ENCODE assay signal across 30 mouse cellular contexts in genomic region chr8:76211891-76212290, GRCm38 (mm10).
"Had no signal": no experiment of that assay in that cellular context is flagged by ENCODE, and none has a peak within 500 bp of the region (broad histone marks: within the 10 kb centered on the region; RNA-seq: fewer than 3 reads in every experiment).

No protein-coding gene starts in this region.

- H3K9ac ChIP-seq: limb, embryonic 12.5 days; limb, embryonic 13.5 days; limb, embryonic 15.5 days; liver, embryonic 13.5 days; liver, embryonic 14.5 days; liver, embryonic 15.5 days; liver, postnatal 0 days; lung, embryonic 14.5 days; lung, embryonic 15.5 days; midbrain, embryonic 12.5 days; midbrain, embryonic 13.5 days; midbrain, embryonic 15.5 days; neural tube, embryonic 12.5 days had no signal

- DNase-seq: left cerebral cortex, postnatal 4 days; liver; liver, embryonic 13.5 days; liver, postnatal 0 days; lung, adult 18-20 months; lung, adult 2 months; lung, embryonic 14.5 days; lung, postnatal 10 days; lung, postnatal 14 days; lung, postnatal 36 days; lung, postnatal 4 days; midbrain, embryonic 14.5 days had no signal

- H3K4me1 ChIP-seq: limb, embryonic 10.5 days; limb, embryonic 12.5 days; limb, embryonic 13.5 days; limb, embryonic 15.5 days; liver, embryonic 13.5 days; liver, embryonic 15.5 days; lung, embryonic 15.5 days; megakaryocyte, embryonic 14.5 days; midbrain, embryonic 12.5 days; midbrain, embryonic 13.5 days; midbrain, embryonic 15.5 days; neural tube, embryonic 12.5 days had no signal

- ATAC-seq: liver, postnatal 0 days; lung, postnatal 0 days; midbrain, embryonic 13.5 days; midbrain, embryonic 15.5 days; midbrain, embryonic 16.5 days had no signal

- H3K4me3 ChIP-seq: left cerebral cortex, adult 2 months; limb, embryonic 10.5 days; limb, embryonic 12.5 days; limb, embryonic 13.5 days; limb, embryonic 15.5 days; liver, embryonic 13.5 days; liver, embryonic 15.5 days; lung, embryonic 15.5 days; megakaryocyte, embryonic 14.5 days; midbrain, embryonic 12.5 days; midbrain, embryonic 13.5 days; midbrain, embryonic 15.5 days; myocyte; neural tube, embryonic 12.5 days had no signal

- H3K36me3 ChIP-seq: limb, embryonic 10.5 days; limb, embryonic 12.5 days; limb, embryonic 13.5 days; limb, embryonic 15.5 days; liver, embryonic 13.5 days; liver, embryonic 15.5 days; lung, embryonic 15.5 days; midbrain, embryonic 12.5 days; midbrain, embryonic 13.5 days; midbrain, embryonic 15.5 days; neural tube, embryonic 12.5 days had no signal

- H3K4me2 ChIP-seq: limb, embryonic 12.5 days; limb, embryonic 13.5 days; limb, embryonic 15.5 days; liver, embryonic 11.5 days; liver, embryonic 13.5 days; liver, embryonic 15.5 days; lung, embryonic 14.5 days; lung, embryonic 15.5 days; midbrain, embryonic 12.5 days; midbrain, embryonic 13.5 days; midbrain, embryonic 15.5 days; neural tube, embryonic 12.5 days had no signal

- H3K27ac ChIP-seq: left cerebral cortex, adult 2 months; limb, embryonic 10.5 days; limb, embryonic 12.5 days; limb, embryonic 13.5 days; limb, embryonic 15.5 days; liver, embryonic 13.5 days; liver, embryonic 14.5 days; liver, embryonic 15.5 days; lung, embryonic 15.5 days; macrophage; midbrain, embryonic 12.5 days; midbrain, embryonic 13.5 days; midbrain, embryonic 15.5 days; neural tube, embryonic 12.5 days had no signal

- H3K9me3 ChIP-seq: limb, embryonic 10.5 days; limb, embryonic 12.5 days; limb, embryonic 13.5 days; limb, embryonic 15.5 days; liver, embryonic 13.5 days; liver, embryonic 15.5 days; lung, embryonic 15.5 days; midbrain, embryonic 12.5 days; midbrain, embryonic 13.5 days; midbrain, embryonic 15.5 days; neural tube, embryonic 12.5 days had no signal

- H3K27me3 ChIP-seq: limb, embryonic 12.5 days; limb, embryonic 13.5 days; limb, embryonic 15.5 days; liver, embryonic 13.5 days; liver, embryonic 15.5 days; lung, embryonic 15.5 days; megakaryocyte, embryonic 14.5 days; midbrain, embryonic 12.5 days; midbrain, embryonic 13.5 days; midbrain, embryonic 15.5 days; neural tube, embryonic 12.5 days had no signal
